22 mouse cellular contexts compared by ENCODE assay signal in the genomic region with DNA sequence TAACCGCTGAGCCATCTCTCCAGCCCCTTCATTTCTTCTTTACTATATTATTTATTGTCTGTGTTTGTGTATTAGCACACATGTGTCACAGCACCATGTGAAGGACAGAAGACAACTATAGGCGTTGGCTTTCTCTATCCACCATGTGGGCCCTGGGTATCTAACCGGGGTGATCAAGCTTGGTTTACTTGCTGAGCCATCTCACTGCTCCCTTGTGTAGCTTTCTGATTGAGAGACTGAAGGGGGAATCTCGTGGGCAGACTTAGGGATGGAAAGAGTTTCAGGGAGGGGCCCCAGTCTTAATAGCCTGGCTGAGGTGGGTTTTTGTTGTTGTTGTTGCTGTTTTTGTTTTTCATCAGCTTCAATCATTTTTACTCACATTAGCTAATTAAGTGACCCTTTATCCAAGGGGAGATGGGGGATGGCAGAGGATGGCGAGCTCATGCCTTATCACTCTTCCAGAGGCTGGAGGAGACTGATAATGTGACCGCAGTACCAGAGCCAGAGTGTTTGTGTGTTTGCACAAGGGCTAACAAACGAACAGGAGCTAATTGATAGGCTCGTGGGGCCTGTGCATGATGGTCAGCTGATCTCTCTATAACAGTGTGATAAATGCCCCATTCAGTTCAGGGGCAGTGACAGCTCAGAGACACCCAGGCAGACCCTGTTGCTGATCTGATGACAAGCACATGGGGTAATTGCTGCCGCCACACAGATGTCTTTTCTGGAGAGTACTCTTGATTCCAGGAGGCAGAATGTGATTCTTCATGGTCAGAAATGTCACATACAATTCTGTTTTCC. TPM values are rescaled to one million over a fixed set of nuclear protein-coding genes. Genes with fewer than 3 reads are reported as not detected.
DNase-seq lines count a peak whose midpoint lies in the region; ATAC-seq and TF ChIP-seq lines count a peak whose summit lies in the region.
"Had no signal": no experiment of that assay in that cellular context is flagged by ENCODE, and none has a peak within 500 bp of the region (broad histone marks: within the 10 kb centered on the region; RNA-seq: fewer than 3 reads in every experiment).

No protein-coding gene starts in this region.

- ATAC-seq in G1E (ENCODE audit: extremely low read depth, insufficient number of reproducible peaks, low FRiP score, poor library complexity, severe bottlenecking), result peak; percentile 99
- ATAC-seq in liver, postnatal 0 days, result peak; percentile 96
- ATAC-seq in midbrain, embryonic 14.5 days (ENCODE audit: low FRiP score, low TSS enrichment), result no peak
- ATAC-seq: forebrain, embryonic 15.5 days had no signal

- H3K9me3 ChIP-seq in G1E (replicated peaks), result no peaks in the 10 kb centered on the region
- no peaks in the 10 kb centered on the region for H3K9me3 ChIP-seq in MEL (replicated peaks; ENCODE audit: insufficient read depth, low read length)
- H3K9me3 ChIP-seq in erythroblast, embryonic 14.5 days (ENCODE audit: control insufficient read depth, low read length), result no peaks in the 10 kb centered on the region
- H3K9me3 ChIP-seq in liver, postnatal 0 days (ENCODE audit: low read length), result no peaks in the 10 kb centered on the region
- no peaks in the 10 kb centered on the region for H3K9me3 ChIP-seq in midbrain, embryonic 14.5 days (ENCODE audit: control insufficient read depth, low read length)
- H3K9me3 ChIP-seq: embryonic facial prominence, embryonic 15.5 days; forebrain, embryonic 15.5 days; neural tube, embryonic 13.5 days had no signal

- DNase-seq in G1E (ENCODE audit: low spot score) (peak; percentile 70), MEL (ENCODE audit: low read depth, low spot score) (peak; percentile 80), adipocyte (ENCODE audit: low spot score) (no peak)
- peak; percentile 34 for DNase-seq in liver, postnatal 0 days
- no peak for DNase-seq in adrenal gland, postnatal 14 days
- no peak for DNase-seq in midbrain, embryonic 14.5 days
- DNase-seq: adrenal gland, adult 2 months; cerebellum, postnatal 25 days; heart, adult 18-20 months; kidney, postnatal 14 days; lung, postnatal 4 days; retina, postnatal 1 day; thymus, postnatal 25 days had no signal

- peak overlapping the region; percentile 60 for H3K27ac ChIP-seq in MEL (ENCODE audit: control insufficient read depth, low read depth, low read length)
- peak overlapping the region; percentile 60 for H3K27ac ChIP-seq in liver, postnatal 0 days (ENCODE audit: low read depth)
- no peak overlapping the region for H3K27ac ChIP-seq in midbrain, embryonic 14.5 days (replicated peaks; ENCODE audit: low read depth, low read length)
- H3K27ac ChIP-seq: embryonic facial prominence, embryonic 15.5 days; forebrain, embryonic 15.5 days; neural tube, embryonic 13.5 days had no signal

- peak overlapping the region; percentile 33; the same call in 1 of the 2 replicates for H3K4me2 ChIP-seq in liver, postnatal 0 days (ENCODE audit: low read depth, low read length)
- H3K4me2 ChIP-seq in midbrain, embryonic 14.5 days (ENCODE audit: low read length), result no peak overlapping the region
- H3K4me2 ChIP-seq: embryonic facial prominence, embryonic 15.5 days; forebrain, embryonic 15.5 days; neural tube, embryonic 13.5 days had no signal

- H3K79me2 ChIP-seq in MEL (ENCODE audit: control insufficient read depth, insufficient read depth, low read length, poor library complexity), result no peaks in the 10 kb centered on the region

- peak; percentile 93 to 94 for TF ChIP-seq EP300 in MEL (IDR thresholded peaks at IDR 0.05; ENCODE audit: low read depth in 1 of 2, low read length in 2 of 2)
- TF ChIP-seq EP300 in liver, postnatal 0 days (IDR thresholded peaks at IDR 0.05; ENCODE audit: low read depth), result peak; percentile 93

- no peak for TF ChIP-seq POLR2A in MEL (IDR thresholded peaks at IDR 0.05; ENCODE audit: control insufficient read depth in 1 of 2, insufficient read depth in 1 of 2, low read depth in 1 of 2, low read length in 2 of 2, poor library complexity in 1 of 2)

- H3K4me3 ChIP-seq in G1E (ENCODE audit: low read depth, low read length) (no peak overlapping the region; the same call in 1 of the 2 replicates), MEL (ENCODE audit: control insufficient read depth in 1 of 2, insufficient read depth in 1 of 2, low read depth in 2 of 2, low read length in 2 of 2) (no peak overlapping the region)
- H3K4me3 ChIP-seq in erythroblast, embryonic 14.5 days (replicated peaks), result peak overlapping the region; percentile 6
- H3K4me3 ChIP-seq in liver, postnatal 0 days (ENCODE audit: low read depth, low read length), result no peak overlapping the region
- no peak overlapping the region for H3K4me3 ChIP-seq in midbrain, embryonic 14.5 days (replicated peaks; ENCODE audit: low read depth, low read length)
- H3K4me3 ChIP-seq: embryonic facial prominence, embryonic 15.5 days; forebrain, embryonic 15.5 days; neural tube, embryonic 13.5 days had no signal

- WGBS in liver, postnatal 0 days (ENCODE audit: insufficient replicate concordance), result 39% methylated on average over 9 of the region's 9 CpGs
- 83% methylated on average over 9 of the region's 9 CpGs for WGBS in midbrain, embryonic 14.5 days

- H3K36me3 ChIP-seq in G1E (replicated peaks) (no peaks in the 10 kb centered on the region), MEL (ENCODE audit: control insufficient read depth in 1 of 2, insufficient read depth in 2 of 2, low read length in 2 of 2) (peaks cover 0 to 16% of the 10 kb centered on the region in 2 experiments; a peak in 2 of 4 replicates)
- no peaks in the 10 kb centered on the region for H3K36me3 ChIP-seq in erythroblast, embryonic 14.5 days (ENCODE audit: control insufficient read depth)
- H3K36me3 ChIP-seq in liver, postnatal 0 days (replicated peaks; ENCODE audit: insufficient read depth, low read length), result no peaks in the 10 kb centered on the region
- no peaks in the 10 kb centered on the region for H3K36me3 ChIP-seq in midbrain, embryonic 14.5 days (ENCODE audit: control insufficient read depth, insufficient read depth, low read length)
- H3K36me3 ChIP-seq: embryonic facial prominence, embryonic 15.5 days; forebrain, embryonic 15.5 days; neural tube, embryonic 13.5 days had no signal

- no peak for TF ChIP-seq RAD21 in MEL (IDR thresholded peaks at IDR 0.05; ENCODE audit: low read depth, low read length)

- H3K27me3 ChIP-seq in G1E (ENCODE audit: insufficient read depth, low read length) (no peaks in the 10 kb centered on the region), MEL (ENCODE audit: control insufficient read depth in 1 of 2, insufficient read depth in 2 of 2, low read length in 2 of 2) (no peaks in the 10 kb centered on the region)
- no peaks in the 10 kb centered on the region for H3K27me3 ChIP-seq in erythroblast, embryonic 14.5 days (ENCODE audit: control insufficient read depth)
- no peaks in the 10 kb centered on the region for H3K27me3 ChIP-seq in liver, postnatal 0 days (ENCODE audit: insufficient read depth, low read length)
- H3K27me3 ChIP-seq in midbrain, embryonic 14.5 days (ENCODE audit: control insufficient read depth, insufficient read depth, low read length), result no peaks in the 10 kb centered on the region
- H3K27me3 ChIP-seq: CH12.LX; embryonic facial prominence, embryonic 15.5 days; forebrain, embryonic 15.5 days; neural tube, embryonic 13.5 days had no signal

- H3K9ac ChIP-seq in MEL (ENCODE audit: control insufficient read depth, low read depth, low read length, poor library complexity, severe bottlenecking), result peak overlapping the region; percentile 18; the same call in 1 of the 2 replicates
- H3K9ac ChIP-seq in liver, postnatal 0 days (replicated peaks), result no peak overlapping the region
- no peak overlapping the region for H3K9ac ChIP-seq in midbrain, embryonic 14.5 days (replicated peaks; ENCODE audit: low read length)
- H3K9ac ChIP-seq: embryonic facial prominence, embryonic 15.5 days; forebrain, embryonic 15.5 days; neural tube, embryonic 13.5 days had no signal

- H3K4me1 ChIP-seq in G1E (ENCODE audit: insufficient read depth, low read depth, low read length) (peaks cover 34% of the 10 kb centered on the region), MEL (ENCODE audit: control insufficient read depth in 1 of 2, insufficient read depth in 2 of 2, low read length in 2 of 2) (peaks cover 6 to 19% of the 10 kb centered on the region in 2 experiments; a peak in 3 of 4 replicates)
- H3K4me1 ChIP-seq in erythroblast, embryonic 14.5 days (ENCODE audit: control insufficient read depth), result peaks cover 29% of the 10 kb centered on the region
- peaks cover 4% of the 10 kb centered on the region; the same call in 1 of the 2 replicates for H3K4me1 ChIP-seq in liver, postnatal 0 days (ENCODE audit: insufficient read depth)
- no peaks in the 10 kb centered on the region for H3K4me1 ChIP-seq in midbrain, embryonic 14.5 days (ENCODE audit: control insufficient read depth, insufficient read depth, low read length)
- H3K4me1 ChIP-seq: embryonic facial prominence, embryonic 15.5 days; forebrain, embryonic 15.5 days; neural tube, embryonic 13.5 days had no signal

- TF ChIP-seq CTCF in G1E (IDR thresholded peaks at IDR 0.05; ENCODE audit: low read depth, low read length) (no peak), MEL (IDR thresholded peaks at IDR 0.05 in 2 of 3, conservative IDR thresholded peaks at IDR 0.05 in 1 of 3; ENCODE audit: control insufficient read depth in 1 of 3, insufficient read depth in 1 of 3, low read depth in 2 of 3, low read length in 3 of 3, poor library complexity in 1 of 3, severe bottlenecking in 1 of 3) (no peak)
- no peak for TF ChIP-seq CTCF in liver, postnatal 0 days (IDR thresholded peaks at IDR 0.05; ENCODE audit: low read depth)

RNA-seq across cellular contexts. Expression of a gene that starts 20.6 kb away (rescaled TPM):
- 0.97 TPM in 1 of 2 replicates, not detected in the other for total RNA-seq in G1E (2014; fragmentation: Nextera tagmentation)
- total RNA-seq in G1E (2017), result not detected in 2 replicates
- polyA plus RNA-seq in G1E (2012), result not detected in 2 replicates
- not detected in 2 replicates for total RNA-seq in MEL (2012; rRNA removed)
- polyA plus RNA-seq in MEL (2012; ENCODE audit: insufficient read depth in 1 of 2, insufficient read length in 2 of 2, low read depth in 1 of 2, low replicate concordance in 2 of 2, missing spikeins in 1 of 2), result not detected
- polyA plus RNA-seq in erythroblast, embryonic 14.5 days (2012), result not detected in 2 replicates
- polyA plus RNA-seq in liver, postnatal 0 days (2015; fragmentation: Nextera tagmentation; extraction: Ambion mirVana), result not detected in 2 replicates
- total RNA-seq in adrenal gland, postnatal 14 days (2021), result not detected in 2 replicates
- polyA plus RNA-seq in midbrain, embryonic 14.5 days (2014; fragmentation: Nextera tagmentation; extraction: Ambion mirVana), result not detected in 2 replicates
- total RNA-seq: CH12.LX; heart, adult 18-20 months had no signal
- polyA plus RNA-seq: adrenal gland, adult 2 months; embryonic facial prominence, embryonic 15.5 days; forebrain, embryonic 15.5 days; heart, postnatal 0 days; limb, embryonic 14.5 days; neural tube, embryonic 13.5 days had no signal

RNA-seq across cellular contexts. Expression of a gene that starts 20.6 kb away (rescaled TPM):
- total RNA-seq in G1E (2014; fragmentation: Nextera tagmentation) (not detected in 2 replicates), G1E (2017) (not detected in 2 replicates), MEL (2012; rRNA removed) (not detected in 2 replicates)
- polyA plus RNA-seq in G1E (2012) (not detected in 2 replicates), MEL (2012; ENCODE audit: insufficient read depth in 1 of 2, insufficient read length in 2 of 2, low read depth in 1 of 2, low replicate concordance in 2 of 2, missing spikeins in 1 of 2) (not detected)
- polyA plus RNA-seq in erythroblast, embryonic 14.5 days (2012), result not detected in 2 replicates
- polyA plus RNA-seq in liver, postnatal 0 days (2015; fragmentation: Nextera tagmentation; extraction: Ambion mirVana), result not detected in 2 replicates
- total RNA-seq in adrenal gland, postnatal 14 days (2021), result not detected in 2 replicates
- polyA plus RNA-seq in midbrain, embryonic 14.5 days (2014; fragmentation: Nextera tagmentation; extraction: Ambion mirVana), result not detected in 2 replicates
- total RNA-seq: adrenal gland, adult 2 months; CH12.LX; gastrocnemius, adult 18-20 months; heart, adult 18-20 months; left cerebral cortex, adult 8-10 months had no signal
- polyA plus RNA-seq: adrenal gland, adult 2 months; embryonic facial prominence, embryonic 15.5 days; forebrain, embryonic 15.5 days; heart, postnatal 0 days; limb, embryonic 14.5 days; neural tube, embryonic 13.5 days had no signal

RNA-seq across cellular contexts. Expression of a gene that starts 26.4 kb away (rescaled TPM):
- total RNA-seq in G1E (2014; fragmentation: Nextera tagmentation) (not detected in 2 replicates), G1E (2017) (0.05 and 0.06 TPM in 2 replicates), MEL (2012; rRNA removed) (0.08 TPM in 1 of 2 replicates, not detected in the other)
- polyA plus RNA-seq in G1E (2012) (not detected in 2 replicates), MEL (2012; ENCODE audit: insufficient read depth in 1 of 2, insufficient read length in 2 of 2, low read depth in 1 of 2, low replicate concordance in 2 of 2, missing spikeins in 1 of 2) (under 1 TPM in 1 of 2 experiments, not detected in 1; 0.03 TPM)
- polyA plus RNA-seq in erythroblast, embryonic 14.5 days (2012), result 0.05 TPM in 1 of 2 replicates, not detected in the other
- polyA plus RNA-seq in liver, postnatal 0 days (2015; fragmentation: Nextera tagmentation; extraction: Ambion mirVana), result 0.08 TPM in 1 of 2 replicates, not detected in the other
- not detected in 2 replicates for total RNA-seq in adrenal gland, postnatal 14 days (2021)
- polyA plus RNA-seq in midbrain, embryonic 14.5 days (2014; fragmentation: Nextera tagmentation; extraction: Ambion mirVana), result 0.11 and 0.18 TPM in 2 replicates
- total RNA-seq: adrenal gland, adult 2 months; gastrocnemius, adult 18-20 months had no signal
- polyA plus RNA-seq: adrenal gland, adult 2 months; heart, postnatal 0 days; limb, embryonic 14.5 days; neural tube, embryonic 13.5 days had no signal

RNA-seq across cellular contexts. Expression of a gene that starts 27.6 kb away (rescaled TPM):
- 11.1 and 21.1 TPM in 2 replicates for total RNA-seq in G1E (2014; fragmentation: Nextera tagmentation)
- 24.7 and 25.4 TPM in 2 replicates for total RNA-seq in G1E (2017)
- polyA plus RNA-seq in G1E (2012), result 7.2 and 8.7 TPM in 2 replicates
- total RNA-seq in MEL (2012; rRNA removed), result 1.1 and 2.5 TPM in 2 replicates
- 1 to 10 TPM in 1 of 2 experiments, not detected in 1; 2.1 TPM for polyA plus RNA-seq in MEL (2012; ENCODE audit: insufficient read depth in 1 of 2, insufficient read length in 2 of 2, low read depth in 1 of 2, low replicate concordance in 2 of 2, missing spikeins in 1 of 2)
- polyA plus RNA-seq in erythroblast, embryonic 14.5 days (2012), result 0.01 and 0.05 TPM in 2 replicates
- polyA plus RNA-seq in liver, postnatal 0 days (2015; fragmentation: Nextera tagmentation; extraction: Ambion mirVana), result 0.30 and 0.46 TPM in 2 replicates
- total RNA-seq in adrenal gland, postnatal 14 days (2021), result 15.1 and 18.9 TPM in 2 replicates
- 86.4 and 115 TPM in 2 replicates for polyA plus RNA-seq in midbrain, embryonic 14.5 days (2014; fragmentation: Nextera tagmentation; extraction: Ambion mirVana)

RNA-seq across cellular contexts. Expression of a gene that starts 42.6 kb away (rescaled TPM):
- total RNA-seq in G1E (2014; fragmentation: Nextera tagmentation) (0.10 and 0.15 TPM in 2 replicates), G1E (2017) (0.33 and 0.41 TPM in 2 replicates), MEL (2012; rRNA removed) (0.85 and 1.2 TPM in 2 replicates)
- polyA plus RNA-seq in G1E (2012) (0.01 TPM in 1 of 2 replicates, not detected in the other), MEL (2012; ENCODE audit: insufficient read depth in 1 of 2, insufficient read length in 2 of 2, low read depth in 1 of 2, low replicate concordance in 2 of 2, missing spikeins in 1 of 2) (1 to 10 TPM in 1 of 2 experiments, not detected in 1; 1.2 TPM)
- not detected in 2 replicates for polyA plus RNA-seq in erythroblast, embryonic 14.5 days (2012)
- polyA plus RNA-seq in liver, postnatal 0 days (2015; fragmentation: Nextera tagmentation; extraction: Ambion mirVana), result 0.24 and 0.27 TPM in 2 replicates
- 12.4 and 18.1 TPM in 2 replicates for total RNA-seq in adrenal gland, postnatal 14 days (2021)
- polyA plus RNA-seq in midbrain, embryonic 14.5 days (2014; fragmentation: Nextera tagmentation; extraction: Ambion mirVana), result 1.3 and 1.8 TPM in 2 replicates
- total RNA-seq: CH12.LX had no signal

Comparison
In these comparisons a context has a peak if more than half of its experiments do, and no peak if none do; other contexts are left out.
1. DNase-seq: peak in G1E (single experiment), MEL (single experiment) and liver, postnatal 0 days (single experiment); none in adrenal gland, postnatal 14 days (single experiment), midbrain, embryonic 14.5 days (single experiment) and adipocyte (single experiment).